Mouse (Mus musculus) c-Kit-positive CD71-positive TER-119-negative erythroid progenitor cells, embryonic 14.5 days (primary cell): ENCODE results near the gene Rgl1.

Source experiments
- DNase-seq: peaks from one replicate; pipeline ENCODE4 v3.0.0-alpha.2; 2013; ENCODE audit warnings: low read depth

Rgl1 gene

GRCm38 (mm10) chr1:152584933-152585332 lies 181.2 kb downstream of the Rgl1 start:
- DNase-seq: no peak

- DNase-seq: no peak
Observed at GRCm38 (mm10) chr1:152581127-152581905, 184.8 kb downstream of the Rgl1 start.

- DNase-seq: no peak
Observed at GRCm38 (mm10) chr1:152578944-152579343, 187.2 kb downstream of the Rgl1 start.

GRCm38 (mm10) chr1:152578108-152578721 lies 187.9 kb downstream of the Rgl1 start:
- no peak for DNase-seq

GRCm38 (mm10) chr1:152576614-152577144 lies 189.5 kb downstream of the Rgl1 start:
- no peak for DNase-seq

GRCm38 (mm10) chr1:152575096-152575495 lies 191.1 kb downstream of the Rgl1 start:
- no peak for DNase-seq

GRCm38 (mm10) chr1:152573470-152574059 lies 192.6 kb downstream of the Rgl1 start:
- no peak for DNase-seq

GRCm38 (mm10) chr1:152572755-152573469 lies 193.2 kb downstream of the Rgl1 start:
- DNase-seq: no peak

GRCm38 (mm10) chr1:152571340-152571739 lies 194.8 kb downstream of the Rgl1 start:
- no peak for DNase-seq

- DNase-seq: no peak
Observed at GRCm38 (mm10) chr1:152570681-152571080, 195.5 kb downstream of the Rgl1 start.

GRCm38 (mm10) chr1:152563282-152563681 lies 202.9 kb downstream of the Rgl1 start:
- no peak for DNase-seq

- no peak for DNase-seq
Observed at GRCm38 (mm10) chr1:152562877-152563276, 203.3 kb downstream of the Rgl1 start.

GRCm38 (mm10) chr1:152560477-152560876 lies 205.7 kb downstream of the Rgl1 start:
- no peak for DNase-seq

- no peak for DNase-seq
Observed at GRCm38 (mm10) chr1:152556576-152557281, 209.4 kb downstream of the Rgl1 start.

- no peak for DNase-seq
Observed at GRCm38 (mm10) chr1:152555944-152556573, 210.1 kb downstream of the Rgl1 start.

GRCm38 (mm10) chr1:152553912-152554547 lies 212.1 kb downstream of the Rgl1 start:
- no peak for DNase-seq

- DNase-seq: no peak
Observed at GRCm38 (mm10) chr1:152550973-152551372, 215.2 kb downstream of the Rgl1 start.

GRCm38 (mm10) chr1:152550544-152550943 lies 215.6 kb downstream of the Rgl1 start:
- DNase-seq: no peak

- no peak for DNase-seq
Observed at GRCm38 (mm10) chr1:152549061-152549738, 217.0 kb downstream of the Rgl1 start.
